Mouse (Mus musculus) adrenal gland, adult 18-20 months (tissue): ENCODE measurements around the gene Plcl1. TPM values are rescaled to one million over a fixed set of nuclear protein-coding genes. Genes with fewer than 3 reads are reported as not detected.

Experiments
- DNase-seq, 2 experiments: peaks; one replicate each; pipeline ENCODE4 v3.0.0; 2021 to 2022; ENCODE audit warnings: low spot score in 2 of 2
- total RNA-seq, 2 experiments: library from RNA; stranded (reverse); gene quantifications; 1 replicate in 1 of 2; 2 replicates in 1 of 2; pipeline ENCODE4 v1.2.3; 2021

Plcl1 gene
- total RNA-seq, 2 experiments from 2014 or later = 4.1 to 4.5 TPM

DNA sequence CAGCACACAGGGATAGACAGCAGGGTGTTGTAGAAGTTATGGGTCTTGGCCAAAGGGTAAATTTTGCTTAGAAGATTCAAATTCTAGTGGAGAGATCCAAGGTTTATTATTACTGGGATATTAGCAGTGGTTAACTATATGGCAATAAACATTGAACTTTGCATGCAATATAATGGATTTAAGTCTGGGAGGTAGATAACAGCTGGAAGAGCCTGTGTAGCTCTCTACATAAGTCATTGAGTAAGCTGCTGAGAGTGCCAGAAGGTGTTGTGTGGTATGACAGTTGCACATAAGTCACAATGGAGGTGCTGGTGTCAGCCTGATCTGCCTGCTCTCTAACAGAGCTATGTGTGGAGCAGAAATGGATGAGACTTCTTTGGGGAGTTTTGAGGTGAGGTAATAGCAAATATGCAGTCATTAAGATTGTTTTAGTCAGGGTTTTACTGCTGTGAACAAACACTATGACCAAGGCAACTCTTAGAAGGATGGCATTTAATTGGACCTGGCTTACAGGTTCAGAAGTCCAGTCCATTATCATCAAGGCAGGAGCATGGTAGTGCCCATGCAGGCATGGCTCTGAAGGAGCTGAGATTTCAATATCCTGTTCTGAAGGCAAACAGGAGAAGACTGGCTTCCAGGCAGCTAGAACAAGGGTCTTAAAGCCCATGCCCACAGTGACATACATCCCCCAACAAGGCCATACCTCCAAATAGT is 364.5 kb downstream of the Plcl1 start:
- no peak for DNase-seq

- DNase-seq = no peak
These were observed 387.1 kb downstream of the Plcl1 start for GRCm38 (mm10) chr1:55792817-55793216.

Other genes starting within 250 kb of the Plcl1 start
- gene Rftn2, start 179.1 kb upstream of the Plcl1 start, total RNA-seq = 10 to 100 TPM; 15.3 to 18.5 TPM
- 1 to 10 TPM; 6.2 to 7.3 TPM for gene Mars2, start 168.7 kb upstream of the Plcl1 start, total RNA-seq
- gene Boll, start 42.5 kb upstream of the Plcl1 start, total RNA-seq = under 1 TPM in 1 of 2 experiments, not detected in 1; 0.35 TPM